ENCODE assay signal across 28 mouse cellular contexts in genomic region chr7:84451681-84452080, GRCm38 (mm10). TPM values are rescaled to one million over a fixed set of nuclear protein-coding genes. Genes with fewer than 3 reads are reported as not detected.
"Had no signal": no experiment of that assay in that cellular context is flagged by ENCODE, and none has a peak within 500 bp of the region (broad histone marks: within the 10 kb centered on the region; RNA-seq: fewer than 3 reads in every experiment).

No protein-coding gene starts in this region.

- H3K4me3 ChIP-seq: embryonic facial prominence, embryonic 10.5 days; embryonic facial prominence, embryonic 12.5 days; embryonic facial prominence, embryonic 13.5 days; embryonic facial prominence, embryonic 15.5 days; erythroblast, embryonic 14.5 days; forebrain, embryonic 10.5 days; forebrain, embryonic 12.5 days; forebrain, embryonic 13.5 days; forebrain, embryonic 15.5 days; gastrocnemius, adult 2 months; heart, adult 2 months had no signal

- DNase-seq: cerebellum, adult 8-10 months; cerebellum, adult 9-10 months; cerebellum, adult 9-11 months; cerebellum, postnatal 10 days; cerebellum, postnatal 14 days; cerebellum, postnatal 25 days; cerebellum, postnatal 36 days; embryo, embryonic 11 days; forebrain, postnatal 0 days; gastrocnemius, adult 2 months; gastrocnemius, postnatal 10 days; gastrocnemius, postnatal 14 days; gastrocnemius, postnatal 25 days; gastrocnemius, postnatal 36 days; heart, adult 11 months; heart, adult 18-20 months; heart, adult 2 months had no signal

- H3K27ac ChIP-seq: embryonic facial prominence, embryonic 10.5 days; embryonic facial prominence, embryonic 12.5 days; embryonic facial prominence, embryonic 13.5 days; embryonic facial prominence, embryonic 15.5 days; forebrain, embryonic 10.5 days; forebrain, embryonic 12.5 days; forebrain, embryonic 13.5 days; forebrain, embryonic 15.5 days; gastrocnemius, adult 2 months; heart, adult 2 months had no signal

RNA-seq across cellular contexts. Expression of gene Arnt2, which starts 41.7 kb away (rescaled TPM):
- total RNA-seq: common myeloid progenitor, adult 5-6 weeks; granulocyte monocyte progenitor cell, adult 5-6 weeks had no signal
